Mouse (Mus musculus) heart, embryonic 15.5 days (tissue): ENCODE data around the gene Ush2a. TPM values are rescaled to one million over a fixed set of nuclear protein-coding genes. Genes with fewer than 3 reads are reported as not detected.

ENCODE experiments used
- ATAC-seq: fragments of 200-750 bp; cut with Nextera tagmentation; replicated peaks from 2 replicates; pipeline ENCODE4 v1.8.0; 2017; ENCODE audit warnings: low read depth, moderate TSS enrichment; ENCODE audit not compliant: insufficient number of reproducible peaks, insufficient read depth, low FRiP score
- H3K27ac ChIP-seq: fragments of 300-500 bp; sonication (generic); 2 replicates; pipeline ENCODE4 v1.5.1; 2015; ENCODE audit warnings: mild to moderate bottlenecking, inconsistent platforms
- H3K27me3 ChIP-seq: fragments of 300-500 bp; sonication (generic); 2 replicates; pipeline ENCODE4 v1.6.1; 2015; ENCODE audit warnings: inconsistent platforms
- H3K36me3 ChIP-seq: fragments of 300-500 bp; sonication (generic); 2 replicates; pipeline ENCODE4 v1.6.1; 2015; ENCODE audit warnings: mild to moderate bottlenecking, inconsistent platforms
- H3K4me1 ChIP-seq: fragments of 300-500 bp; sonication (generic); replicated peaks from 2 replicates; pipeline ENCODE4 v1.6.1; 2015; ENCODE audit warnings: inconsistent platforms
- H3K4me2 ChIP-seq: fragments of 300-500 bp; sonication (generic); 2 replicates; pipeline ENCODE4 v1.6.1; 2015; ENCODE audit warnings: inconsistent platforms, mild to moderate bottlenecking, moderate library complexity
- H3K4me3 ChIP-seq: fragments of 300-500 bp; sonication (generic); 2 replicates; pipeline ENCODE4 v1.5.1; 2015; ENCODE audit warnings: mild to moderate bottlenecking, inconsistent platforms
- H3K9ac ChIP-seq: fragments of 300-500 bp; sonication (generic); 2 replicates; pipeline ENCODE4 v1.6.1; 2015; ENCODE audit warnings: mild to moderate bottlenecking, inconsistent platforms
- H3K9me3 ChIP-seq: fragments of 300-500 bp; sonication (generic); replicated peaks from 2 replicates; pipeline ENCODE4 v1.6.1; 2016; ENCODE audit warnings: inconsistent platforms
- WGBS: fragments of 180-500 bp; shearing (Covaris S2); methylation state at CpG from one replicate; pipeline ENCODE4 v1.1.7; 2015; ENCODE audit warnings: mixed read lengths; 5-methylcytosine and 5-hydroxymethylcytosine counted together
- polyA plus RNA-seq: library from polyadenylated mRNA; unstranded; fragments of >200 nt; fragmentation: Nextera tagmentation; extraction: Ambion mirVana; gene quantifications from 2 replicates; pipeline ENCODE4 v1.2.1, GENCODE M21; 2015

The Ush2a gene
- polyA plus RNA-seq, 1 experiment from 2014 or later: 0.05 TPM

DNA sequence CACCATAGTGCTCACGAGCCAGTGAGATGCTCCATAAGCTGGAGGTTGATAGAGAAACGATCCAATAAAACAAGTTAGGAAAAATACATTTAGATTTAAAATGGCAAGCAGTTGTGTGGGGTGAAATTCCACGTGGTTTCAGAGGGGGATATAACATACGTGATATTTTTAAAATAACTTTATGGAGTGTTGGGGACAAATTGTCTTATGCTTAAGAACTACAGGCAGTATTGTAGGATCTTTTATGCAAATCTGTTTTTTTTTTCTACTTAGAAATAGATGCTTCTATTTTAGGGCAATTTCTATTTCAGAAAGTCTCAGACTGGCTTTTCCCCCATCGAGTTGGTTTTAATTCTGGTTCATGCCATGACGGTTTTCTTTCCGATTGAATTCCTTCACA is 51.5 kb downstream of the Ush2a start:
- 82% methylated on average over 7 of the region's 7 CpGs for WGBS
- no peaks in the 10 kb centered on the region for H3K27me3 ChIP-seq

DNA sequence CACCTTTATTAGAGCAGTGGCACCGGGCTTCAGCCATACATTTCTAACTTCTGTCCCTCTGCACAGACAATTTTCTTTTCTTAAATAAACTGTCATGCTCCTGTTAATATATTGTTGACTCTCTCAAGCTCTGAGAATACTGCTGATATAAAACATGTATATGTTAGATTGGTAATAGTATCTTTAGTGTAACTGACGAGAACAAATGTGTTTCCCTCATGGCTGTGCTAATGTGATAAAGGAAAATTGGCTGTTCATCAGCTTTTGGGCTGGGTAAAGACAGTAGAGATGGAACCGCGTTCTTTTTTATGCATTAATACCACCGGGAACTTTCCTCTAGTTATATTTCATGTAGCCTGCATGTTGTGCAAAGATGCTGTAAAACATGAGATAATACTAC is 54.8 kb downstream of the Ush2a start:
- no peak overlapping the region for H3K4me2 ChIP-seq
- H3K4me1 ChIP-seq: no peaks in the 10 kb centered on the region
- H3K4me3 ChIP-seq: no peak overlapping the region
- no peak overlapping the region for H3K9ac ChIP-seq
- 81% methylated on average over 5 of the region's 5 CpGs for WGBS
- no peak for ATAC-seq
- no peak overlapping the region for H3K27ac ChIP-seq
- no peaks in the 10 kb centered on the region for H3K36me3 ChIP-seq
- no peaks in the 10 kb centered on the region for H3K9me3 ChIP-seq
- H3K27me3 ChIP-seq: no peaks in the 10 kb centered on the region

More for the DNA sequence above, 51.5 kb downstream of the Ush2a start:
- H3K4me2 ChIP-seq: no peak overlapping the region
- no peak overlapping the region for H3K27ac ChIP-seq
- no peaks in the 10 kb centered on the region for H3K4me1 ChIP-seq
- no peaks in the 10 kb centered on the region for H3K9me3 ChIP-seq
- H3K4me3 ChIP-seq: no peak overlapping the region
- no peak overlapping the region for H3K9ac ChIP-seq
- ATAC-seq: no peak
- no peaks in the 10 kb centered on the region for H3K36me3 ChIP-seq

DNA sequence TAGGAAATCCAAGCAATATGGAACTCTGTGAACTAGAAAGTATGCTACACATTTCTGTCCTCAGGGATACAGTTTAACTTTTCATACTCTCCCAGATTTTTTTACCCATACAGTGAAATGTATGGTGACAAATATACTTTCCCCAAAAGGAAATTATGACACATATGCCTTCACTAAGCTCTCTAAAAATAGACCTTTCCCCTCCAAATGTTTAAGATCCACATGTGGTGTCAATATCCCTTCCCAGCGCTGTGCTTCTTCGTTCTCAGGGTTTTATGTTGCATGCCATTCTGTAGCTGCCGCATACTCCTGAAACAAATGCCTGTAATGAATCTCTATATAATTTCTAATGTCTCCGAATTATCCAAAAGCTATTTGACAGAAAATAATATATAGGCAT is 58.4 kb downstream of the Ush2a start:
- WGBS: 72% methylated on average over 4 of the region's 4 CpGs
- H3K27me3 ChIP-seq: no peaks in the 10 kb centered on the region
- no peak overlapping the region for H3K4me3 ChIP-seq
- no peaks in the 10 kb centered on the region for H3K4me1 ChIP-seq
- H3K9me3 ChIP-seq: no peaks in the 10 kb centered on the region
- H3K27ac ChIP-seq: no peak overlapping the region
- H3K4me2 ChIP-seq: no peak overlapping the region
- H3K9ac ChIP-seq: no peak overlapping the region
- no peak for ATAC-seq
- no peaks in the 10 kb centered on the region for H3K36me3 ChIP-seq

DNA sequence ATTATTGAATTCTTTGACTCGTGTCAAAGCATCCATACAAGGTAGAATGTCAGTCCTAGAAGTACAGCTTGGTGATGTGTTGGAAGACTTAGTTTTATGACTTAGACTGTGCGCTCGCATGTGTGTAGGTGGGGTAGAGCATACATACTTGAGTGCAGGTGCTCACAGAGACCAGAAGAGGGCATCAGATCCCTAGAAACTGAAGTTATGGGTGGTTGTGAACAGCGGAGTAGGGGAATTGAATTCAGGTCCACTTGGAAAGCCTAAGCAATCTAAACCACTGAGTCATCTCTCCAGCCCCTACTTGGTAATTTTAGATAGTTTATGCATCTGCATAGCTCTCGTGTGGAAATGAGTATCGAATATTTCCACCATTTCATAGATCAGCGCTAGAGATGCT is 59.7 kb downstream of the Ush2a start:
- H3K36me3 ChIP-seq: no peaks in the 10 kb centered on the region
- no peak for ATAC-seq
- H3K27ac ChIP-seq: no peak overlapping the region
- H3K4me2 ChIP-seq: no peak overlapping the region
- no peaks in the 10 kb centered on the region for H3K4me1 ChIP-seq
- no peaks in the 10 kb centered on the region for H3K27me3 ChIP-seq
- H3K9ac ChIP-seq: no peak overlapping the region
- H3K9me3 ChIP-seq: no peaks in the 10 kb centered on the region
- 78% methylated on average over 7 of the region's 7 CpGs for WGBS
- no peak overlapping the region for H3K4me3 ChIP-seq

DNA sequence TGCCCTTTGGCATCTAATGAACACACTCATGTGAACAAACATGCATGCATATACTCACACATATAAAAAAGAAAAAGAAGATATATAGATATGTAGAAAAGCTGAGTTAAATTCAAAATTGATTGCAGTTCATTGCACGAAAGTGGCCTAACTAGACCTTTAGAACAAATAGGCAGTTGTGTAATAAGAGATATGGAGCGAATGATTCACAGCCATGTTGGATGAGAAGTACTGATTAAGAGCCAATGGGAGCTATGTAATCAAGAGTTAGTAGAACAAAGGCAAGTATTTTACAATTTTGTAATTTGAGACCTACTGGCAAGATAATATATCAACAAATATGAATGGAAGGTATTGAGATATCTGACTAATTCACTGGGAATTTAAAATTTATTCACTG is 68.6 kb downstream of the Ush2a start:
- no peaks in the 10 kb centered on the region for H3K4me1 ChIP-seq
- ATAC-seq: no peak
- no peak overlapping the region for H3K27ac ChIP-seq
- no peak overlapping the region for H3K4me3 ChIP-seq
- no peaks in the 10 kb centered on the region for H3K36me3 ChIP-seq
- no peak overlapping the region for H3K9ac ChIP-seq
- 77% methylated on average over 2 of the region's 2 CpGs for WGBS
- no peak overlapping the region for H3K4me2 ChIP-seq
- no peaks in the 10 kb centered on the region for H3K9me3 ChIP-seq
- no peaks in the 10 kb centered on the region for H3K27me3 ChIP-seq

DNA sequence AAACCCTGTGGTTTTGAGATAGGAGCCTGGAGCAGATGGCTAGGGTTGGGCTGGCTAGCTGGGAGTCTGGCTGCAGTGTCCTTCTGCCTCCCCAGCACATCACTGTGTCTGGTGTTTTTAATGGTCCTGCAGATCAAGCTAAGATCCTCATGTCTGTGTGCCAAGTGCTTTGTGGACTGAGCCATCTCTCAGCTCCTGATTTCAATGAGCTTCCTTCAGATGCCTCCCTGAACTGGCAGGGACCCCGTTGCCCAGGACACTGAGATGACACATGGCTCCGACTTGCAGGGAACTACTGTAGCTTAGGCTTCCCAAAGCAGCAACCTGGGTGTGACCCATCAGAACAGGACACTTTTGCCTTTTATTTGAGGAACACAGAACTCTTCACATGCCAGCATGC is 72.1 kb downstream of the Ush2a start:
- no peak overlapping the region for H3K9ac ChIP-seq
- H3K27ac ChIP-seq: no peak overlapping the region
- H3K9me3 ChIP-seq: no peaks in the 10 kb centered on the region
- no peaks in the 10 kb centered on the region for H3K36me3 ChIP-seq
- H3K4me2 ChIP-seq: no peak overlapping the region
- 79% methylated on average over 2 of the region's 2 CpGs for WGBS
- no peaks in the 10 kb centered on the region for H3K27me3 ChIP-seq
- H3K4me3 ChIP-seq: no peak overlapping the region
- ATAC-seq: no peak
- no peaks in the 10 kb centered on the region for H3K4me1 ChIP-seq

DNA sequence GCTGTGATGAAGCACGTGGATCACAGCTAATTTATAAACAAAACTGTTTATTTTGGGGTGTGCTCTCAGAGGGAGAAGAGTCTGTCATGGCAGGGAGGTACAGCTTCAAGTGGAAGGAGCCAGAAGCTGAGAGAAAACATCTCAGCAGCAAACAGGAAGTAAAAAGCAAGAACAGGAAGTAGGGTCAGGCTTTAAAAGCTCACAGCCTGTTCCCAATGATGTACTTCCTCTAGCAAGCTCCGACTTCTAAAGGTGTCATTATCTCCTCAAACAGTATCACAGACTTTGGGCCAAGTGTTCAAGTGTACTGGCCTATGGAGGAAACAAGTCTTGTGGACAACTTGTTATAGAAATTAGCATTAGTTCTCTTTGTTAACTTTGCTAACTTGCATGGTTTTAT is 85.9 kb downstream of the Ush2a start:
- ATAC-seq: no peak
- H3K9ac ChIP-seq: no peak overlapping the region
- no peaks in the 10 kb centered on the region for H3K4me1 ChIP-seq
- no peaks in the 10 kb centered on the region for H3K27me3 ChIP-seq
- 54% methylated on average over 2 of the region's 2 CpGs for WGBS
- H3K36me3 ChIP-seq: no peaks in the 10 kb centered on the region
- H3K4me3 ChIP-seq: no peak overlapping the region
- no peak overlapping the region for H3K27ac ChIP-seq
- H3K4me2 ChIP-seq: no peak overlapping the region
- H3K9me3 ChIP-seq: no peaks in the 10 kb centered on the region; the same call in 1 of the 2 replicates

DNA sequence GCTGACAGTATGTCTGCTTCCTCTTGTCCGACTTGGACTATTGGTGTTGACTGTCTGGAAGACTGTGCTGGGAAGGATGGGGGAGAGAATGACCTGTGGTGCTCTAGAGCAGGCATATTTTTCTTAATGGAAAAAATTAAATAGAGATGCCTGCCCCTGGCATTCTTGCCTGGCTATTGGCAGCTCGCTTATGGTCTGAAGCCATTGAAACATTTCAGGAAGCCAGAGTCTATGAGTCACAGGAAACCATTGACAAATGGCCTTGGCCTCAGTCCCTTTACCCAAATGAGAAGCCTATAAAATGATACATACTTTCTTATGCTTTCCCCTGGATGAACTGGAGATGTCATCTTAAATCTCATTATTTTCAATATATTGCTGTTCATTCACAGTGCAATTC is 92.9 kb downstream of the Ush2a start:
- WGBS: 61% methylated on average over 2 of the region's 2 CpGs
- Histone ChIP-seq H3K4me2 (no peak overlapping the region), H3K4me3 (no peak overlapping the region), H3K27me3 (no peaks in the 10 kb centered on the region), H3K9ac (no peak overlapping the region), H3K27ac (no peak overlapping the region), H3K4me1 (no peaks in the 10 kb centered on the region), H3K36me3 (no peaks in the 10 kb centered on the region), H3K9me3 (no peaks in the 10 kb centered on the region; the same call in 1 of the 2 replicates)
- ATAC-seq: no peak; the same call in 1 of the 2 replicates

DNA sequence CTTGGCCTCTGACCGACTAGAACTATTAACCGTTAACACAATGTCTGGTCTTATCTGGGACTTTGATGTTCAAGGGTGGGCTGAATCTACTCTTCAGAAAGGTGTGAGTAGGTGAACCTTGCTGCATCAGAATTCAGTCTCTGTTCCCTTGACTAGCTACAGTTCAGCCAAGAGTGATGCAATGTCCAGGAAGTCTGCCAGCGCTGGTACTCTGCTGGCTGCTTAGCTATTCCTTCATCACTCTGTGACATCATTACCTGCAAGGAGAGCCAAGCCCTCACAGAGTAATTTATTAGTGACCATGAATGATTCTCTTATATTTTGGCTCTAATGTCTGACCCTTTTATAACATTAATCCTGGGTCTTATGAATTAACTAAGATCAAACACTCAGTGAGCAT is 101.7 kb downstream of the Ush2a start:
- WGBS: 68% methylated on average over 3 of the region's 3 CpGs
- no peak overlapping the region for H3K4me2 ChIP-seq
- no peaks in the 10 kb centered on the region for H3K36me3 ChIP-seq
- no peak for ATAC-seq
- no peaks in the 10 kb centered on the region for H3K9me3 ChIP-seq
- H3K27me3 ChIP-seq: no peaks in the 10 kb centered on the region
- no peak overlapping the region for H3K9ac ChIP-seq
- no peaks in the 10 kb centered on the region for H3K4me1 ChIP-seq
- no peak overlapping the region for H3K4me3 ChIP-seq
- H3K27ac ChIP-seq: no peak overlapping the region

DNA sequence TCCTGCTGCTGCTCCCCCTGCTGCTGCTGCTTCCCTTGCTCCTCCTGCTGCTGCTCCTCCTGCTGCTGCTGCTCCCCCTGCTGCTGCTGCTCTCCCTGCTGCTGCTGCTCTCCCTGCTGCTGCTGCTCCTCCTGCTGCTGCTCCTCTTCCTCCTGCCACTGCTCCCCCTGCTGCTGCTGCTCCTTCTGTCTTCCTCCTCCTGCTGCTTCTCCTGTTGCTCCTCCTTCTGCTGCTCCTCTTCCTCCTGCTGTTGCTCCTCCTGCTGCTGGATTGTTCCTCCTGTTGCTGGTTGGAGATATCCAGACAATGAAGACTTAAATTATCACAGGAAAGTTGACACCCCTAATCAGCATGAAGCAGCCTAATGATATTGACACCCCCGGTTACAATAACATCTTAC is 123.4 kb downstream of the Ush2a start:
- Histone ChIP-seq H3K4me1 (peaks cover 14% of the 10 kb centered on the region), H3K9ac (no peak overlapping the region), H3K9me3 (no peaks in the 10 kb centered on the region), H3K27me3 (no peaks in the 10 kb centered on the region), H3K36me3 (no peaks in the 10 kb centered on the region), H3K4me3 (no peak overlapping the region), H3K4me2 (no peak overlapping the region), H3K27ac (no peak overlapping the region)
- 43% methylated on average over 1 of the region's 1 CpGs for WGBS
- no peak for ATAC-seq

DNA sequence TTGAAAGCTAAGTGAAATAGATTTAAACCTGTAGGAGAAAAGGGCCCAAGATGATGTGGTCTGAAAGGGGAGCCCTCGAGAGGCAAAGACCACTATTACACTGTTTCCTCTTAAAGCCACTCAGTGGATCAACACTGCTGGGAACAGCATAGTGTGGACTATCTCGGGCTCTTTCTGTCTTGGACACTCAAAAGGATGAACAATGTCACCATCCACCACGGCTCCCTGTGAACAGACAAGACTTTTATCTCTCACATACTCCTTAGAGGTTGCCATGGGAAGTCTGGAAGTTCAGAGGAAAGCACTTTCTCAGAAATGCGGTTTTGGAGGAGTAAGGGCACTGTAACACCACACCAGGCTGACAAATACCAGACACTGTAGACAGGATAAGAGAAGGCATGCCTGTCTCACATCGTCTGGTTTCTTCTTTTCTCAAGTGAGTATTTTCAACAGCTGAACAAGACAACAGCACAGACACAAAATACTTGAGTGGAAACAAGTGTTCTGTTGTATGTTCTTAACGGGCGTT is 124.0 kb downstream of the Ush2a start:
- Histone ChIP-seq H3K9ac (no peak overlapping the region), H3K4me2 (no peak overlapping the region), H3K36me3 (no peaks in the 10 kb centered on the region), H3K27ac (peak overlapping the region; percentile 9; the same call in 1 of the 2 replicates), H3K27me3 (no peaks in the 10 kb centered on the region), H3K4me1 (peaks cover 16% of the 10 kb centered on the region), H3K4me3 (no peak overlapping the region), H3K9me3 (no peaks in the 10 kb centered on the region)
- ATAC-seq: peak; percentile 70; the same call in 1 of the 2 replicates
- 18% methylated on average over 7 of the region's 7 CpGs for WGBS

DNA sequence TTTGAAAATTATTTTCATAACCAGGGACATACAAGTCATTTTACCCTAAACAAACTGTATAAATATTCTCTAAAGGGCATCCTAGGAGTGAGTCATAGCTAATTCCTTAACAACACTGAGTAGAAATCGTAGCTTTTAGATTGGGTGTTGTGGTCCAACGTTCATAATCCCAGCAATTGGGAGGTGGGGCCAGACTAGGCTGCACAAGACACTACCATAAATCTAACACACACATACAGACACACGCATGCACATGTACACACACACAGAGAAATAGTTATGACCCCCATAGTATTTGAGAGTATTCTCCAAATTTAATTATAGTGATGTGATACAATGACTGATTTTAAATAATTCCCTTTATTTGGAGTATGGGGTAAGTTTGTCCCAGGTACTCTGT is 125.5 kb downstream of the Ush2a start:
- no peak overlapping the region for H3K27ac ChIP-seq
- H3K4me3 ChIP-seq: no peak overlapping the region
- H3K36me3 ChIP-seq: no peaks in the 10 kb centered on the region
- no peak overlapping the region for H3K9ac ChIP-seq
- no peak overlapping the region for H3K4me2 ChIP-seq
- 85% methylated on average over 3 of the region's 3 CpGs for WGBS
- no peak for ATAC-seq
- peaks cover 16% of the 10 kb centered on the region for H3K4me1 ChIP-seq
- H3K27me3 ChIP-seq: no peaks in the 10 kb centered on the region
- no peaks in the 10 kb centered on the region for H3K9me3 ChIP-seq
